Mouse (Mus musculus) brain, embryonic 14.5 days (tissue): ENCODE measurements around the gene Pnmal2. TPM values are rescaled to one million over a fixed set of nuclear protein-coding genes. Genes with fewer than 3 reads are reported as not detected.

ENCODE experiments used
- DNase-seq: peaks from one replicate; pipeline ENCODE4 v3.0.0-alpha.2; 2011; ENCODE audit warnings: low read depth
- CTCF ChIP-seq: fragments of 200-500 bp; IDR thresholded peaks from 2 replicates; pipeline ENCODE4 v1.5.1; 2012; ENCODE audit warnings: inconsistent platforms, mild to moderate bottlenecking, moderate library complexity, borderline replicate concordance; ENCODE audit not compliant: insufficient read depth, insufficient read length; ENCODE audit errors: extremely low read depth
- POLR2A ChIP-seq: fragments of 200-500 bp; IDR thresholded peaks from 2 replicates; pipeline ENCODE4 v1.6.1; 2012; ENCODE audit warnings: mild to moderate bottlenecking, inconsistent platforms, borderline replicate concordance; ENCODE audit not compliant: poor library complexity, insufficient read depth, insufficient read length, severe bottlenecking; ENCODE audit errors: extremely low read depth
- polyA plus RNA-seq: library from polyadenylated mRNA; depleted of rRNA; stranded (reverse); fragments of >200 nt; gene quantifications from 2 replicates; pipeline ENCODE4 v1.2.3, GENCODE M21; 2012

Pnmal2 gene
- polyA plus RNA-seq, 1 experiment: 96.9 TPM

DNA sequence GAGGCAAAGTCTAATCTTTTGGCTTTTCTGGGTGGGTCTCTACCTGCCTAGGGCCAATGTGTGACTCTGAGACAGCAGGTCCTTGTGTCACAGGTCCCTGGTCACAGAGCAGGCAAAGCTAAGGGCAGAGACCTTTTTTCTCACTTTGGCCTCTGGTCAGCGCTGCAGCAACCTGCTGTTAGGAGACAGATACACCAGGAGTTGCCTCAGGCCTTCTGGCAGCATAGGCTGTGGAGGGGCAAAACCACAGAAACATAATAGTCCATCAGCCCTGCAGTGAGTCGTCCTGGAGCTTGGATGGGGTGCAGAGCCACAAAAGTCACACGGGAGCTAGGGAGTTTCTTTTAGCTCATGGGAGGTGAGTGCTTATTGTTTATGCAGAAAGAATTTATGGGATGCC lies 25.8 kb upstream of the Pnmal2 start:
- TF ChIP-seq POLR2A (no peak), CTCF (no peak)
- DNase-seq: no peak

DNA sequence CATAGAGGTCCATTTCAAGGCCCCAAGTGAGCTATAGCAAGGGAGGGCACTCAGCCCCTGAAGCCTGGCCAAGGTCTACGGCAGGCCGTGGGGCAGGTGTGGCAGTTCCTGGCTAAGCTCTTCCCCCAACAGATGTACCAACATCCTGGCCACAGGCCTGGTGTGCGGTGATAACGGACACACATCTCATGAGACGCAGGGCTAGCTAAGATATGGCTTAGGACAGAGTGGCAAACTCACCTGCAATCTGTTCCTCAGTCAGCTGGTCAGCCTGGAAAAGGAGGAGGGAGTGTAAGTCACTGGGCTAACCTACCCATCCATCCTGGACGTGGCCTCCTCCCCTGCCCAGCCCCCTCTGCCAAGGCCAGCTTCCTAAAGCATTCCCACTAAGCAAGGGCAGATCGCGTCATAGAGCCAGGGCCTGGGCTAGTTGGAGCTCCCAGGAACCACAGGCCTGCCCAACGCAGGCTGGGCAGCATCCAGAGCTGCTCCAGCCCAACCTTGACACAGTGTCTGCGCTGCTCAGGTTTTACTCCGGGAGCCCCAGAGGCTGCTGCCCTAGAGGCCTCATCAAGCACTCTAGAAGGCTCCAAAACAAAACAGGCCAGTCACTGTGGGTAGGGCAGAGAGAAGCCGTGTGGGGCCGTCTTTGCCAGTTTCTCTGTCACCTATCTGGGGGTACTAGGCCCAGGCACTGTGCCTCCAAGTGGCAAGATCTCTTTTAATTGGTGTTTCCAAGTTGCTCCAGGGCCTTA lies 24.9 kb upstream of the Pnmal2 start:
- no peak for DNase-seq
- TF ChIP-seq CTCF: no peak
- TF ChIP-seq POLR2A: no peak

DNA sequence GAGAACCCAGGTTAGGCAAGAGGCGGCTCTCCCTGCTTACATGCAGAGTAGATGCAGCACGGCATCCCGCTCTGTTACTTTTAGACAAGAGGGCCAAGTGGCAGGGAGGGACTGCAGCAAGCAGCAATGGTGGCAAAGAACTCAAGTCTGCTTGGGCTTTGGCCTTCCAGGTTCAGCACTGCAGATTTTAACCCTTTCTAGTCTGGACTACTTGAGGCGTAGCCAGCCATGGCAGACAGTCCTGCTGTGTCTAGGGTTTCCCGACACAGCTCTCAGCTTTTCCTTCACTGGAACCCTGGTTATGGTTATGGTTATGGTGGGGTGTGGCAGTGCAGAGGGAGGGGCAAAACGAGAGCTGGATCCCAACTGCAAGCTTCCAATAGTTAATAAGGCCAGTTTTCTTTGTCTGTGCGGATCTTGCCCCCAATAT lies 24.3 kb upstream of the Pnmal2 start:
- DNase-seq: no peak
- no peak for TF ChIP-seq CTCF
- TF ChIP-seq POLR2A: no peak

DNA sequence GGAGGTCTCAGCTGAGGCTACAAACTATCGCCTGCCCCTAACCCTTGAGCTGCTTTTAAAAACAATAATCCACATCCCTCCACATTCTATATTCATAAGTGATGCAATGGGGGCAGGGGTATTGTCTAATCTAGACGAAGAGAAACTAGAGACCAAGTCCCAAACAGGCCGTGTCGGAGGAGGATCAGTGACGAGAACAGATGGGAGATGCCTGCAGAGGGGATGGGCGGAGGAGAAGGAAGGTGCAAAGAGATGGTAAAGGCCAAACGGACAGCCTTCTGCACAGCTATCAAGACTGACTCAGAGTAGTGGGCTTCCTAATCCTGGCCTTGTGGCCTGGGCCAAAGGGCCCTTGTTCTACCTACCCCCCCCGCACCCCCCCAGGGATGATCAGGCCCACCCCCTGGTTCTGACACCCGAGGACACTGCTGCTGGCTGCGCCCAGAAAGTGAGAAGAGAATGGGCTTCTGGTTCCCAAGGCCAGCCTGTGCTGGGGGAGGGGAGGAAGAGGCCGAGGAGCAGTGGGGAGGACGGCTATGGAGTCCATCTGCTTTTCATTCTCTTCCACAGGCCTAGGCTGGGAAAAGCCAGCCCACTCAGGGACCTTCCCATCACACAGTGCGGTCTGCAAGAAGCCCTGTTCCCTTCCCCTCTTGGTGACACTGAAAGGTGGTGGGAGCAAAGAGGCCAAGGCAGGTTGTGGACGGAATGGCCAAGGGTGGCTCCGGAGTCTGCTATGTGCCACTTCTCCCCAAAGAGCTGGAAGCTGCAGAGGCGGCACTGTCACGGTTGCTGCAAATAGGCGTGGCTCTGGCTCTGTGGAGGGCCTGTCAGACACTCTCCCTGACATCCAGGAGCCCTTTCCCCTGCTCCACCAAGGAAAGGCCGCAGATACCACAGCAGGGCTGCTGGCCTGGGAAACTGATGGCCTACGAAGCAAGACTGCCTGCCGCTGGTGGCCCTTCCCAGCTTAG lies 23.4 kb upstream of the Pnmal2 start:
- DNase-seq: peak; percentile 57
- TF ChIP-seq CTCF (no peak), POLR2A (no peak)

- TF ChIP-seq CTCF (no peak), POLR2A (no peak)
- no peak for DNase-seq
Observed at GRCm38 (mm10) chr7:16921881-16922335, 22.6 kb upstream of the Pnmal2 start.

GRCm38 (mm10) chr7:16922360-16922973 lies 22.0 kb upstream of the Pnmal2 start:
- TF ChIP-seq CTCF (no peak), POLR2A (no peak)
- no peak for DNase-seq

GRCm38 (mm10) chr7:16923283-16924036 lies 21.0 kb upstream of the Pnmal2 start:
- no peak for DNase-seq
- TF ChIP-seq POLR2A: peak; percentile 88
- TF ChIP-seq CTCF: no peak

GRCm38 (mm10) chr7:16924037-16924834 lies 20.2 kb upstream of the Pnmal2 start, which contains the start of gene Calm3:
Calm3 (minus strand) TSS chr7:16924114.
- peak; percentile 19; the same call in 1 of the 2 replicates for TF ChIP-seq POLR2A
- TF ChIP-seq CTCF: no peak
- DNase-seq: peak; percentile 100

- DNase-seq: no peak
- TF ChIP-seq CTCF (no peak), POLR2A (no peak)
Observed at GRCm38 (mm10) chr7:16928341-16928740, 16.1 kb upstream of the Pnmal2 start.

DNA sequence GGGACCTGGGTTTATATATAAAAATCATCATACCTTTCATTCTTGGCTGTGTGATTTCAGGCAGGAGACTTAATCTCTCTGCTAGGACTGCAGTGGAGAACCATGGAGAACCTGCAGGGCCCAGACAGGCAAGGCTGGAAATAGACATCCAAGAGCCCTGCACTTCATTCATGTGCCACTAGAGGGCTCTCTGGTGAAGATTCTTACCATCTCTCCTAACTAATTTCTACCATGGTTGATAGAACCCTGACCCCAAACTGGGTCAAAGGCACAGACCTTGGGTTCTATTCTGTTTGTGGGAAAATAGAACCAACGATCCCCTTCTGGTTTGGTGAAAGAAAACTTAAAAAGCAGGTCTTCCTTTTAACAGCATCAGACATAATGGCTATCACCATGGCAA lies 13.6 kb upstream of the Pnmal2 start:
- peak; percentile 74 for DNase-seq
- TF ChIP-seq CTCF: peak; percentile 77; the same call in 1 of the 2 replicates
- TF ChIP-seq POLR2A: no peak
